Comparison of ENCODE assay signal across 10 mouse cellular contexts in genomic region chr4:150775695-150776521, GRCm38 (mm10).
DNase-seq lines count a peak whose midpoint lies in the region; ATAC-seq and TF ChIP-seq lines count a peak whose summit lies in the region.
"Had no signal": no experiment of that assay in that cellular context is flagged by ENCODE, and none has a peak within 500 bp of the region (broad histone marks: within the 10 kb centered on the region; RNA-seq: fewer than 3 reads in every experiment).

No protein-coding gene starts in this region.

- no peaks in the 10 kb centered on the region for H3K36me3 ChIP-seq in kidney, postnatal 0 days (ENCODE audit: insufficient read depth, low read length)
- H3K36me3 ChIP-seq in midbrain, embryonic 10.5 days = no peaks in the 10 kb centered on the region
- H3K36me3 ChIP-seq in midbrain, postnatal 0 days (ENCODE audit: insufficient read depth, low read length) = no peaks in the 10 kb centered on the region
- H3K36me3 ChIP-seq: hindbrain, embryonic 10.5 days; neural tube, embryonic 13.5 days had no signal

- no peak for ATAC-seq in kidney, postnatal 0 days (replicated peaks; ENCODE audit: low FRiP score, low read depth)
- no peak for ATAC-seq in midbrain, postnatal 0 days (ENCODE audit: low FRiP score)

- H3K4me3 ChIP-seq in kidney, postnatal 0 days (replicated peaks; ENCODE audit: low read depth, low read length) = no peak overlapping the region
- no peak overlapping the region for H3K4me3 ChIP-seq in midbrain, embryonic 10.5 days
- H3K4me3 ChIP-seq in midbrain, postnatal 0 days (ENCODE audit: low read depth, low read length) = no peak overlapping the region
- H3K4me3 ChIP-seq: hindbrain, embryonic 10.5 days; neural tube, embryonic 13.5 days had no signal

- peak; percentile 73 for DNase-seq in ovary, postnatal 36 days (ENCODE audit: low spot score)
- no peak for DNase-seq in ovary, postnatal 10 days (ENCODE audit: low spot score)
- DNase-seq in fibroblast of lung, adult 2 months (ENCODE audit: low read depth) = peak; percentile 46
- DNase-seq in kidney, postnatal 0 days (ENCODE audit: low spot score) = peak; percentile 86
- no peak for DNase-seq in midbrain, embryonic 10.5 days (ENCODE audit: low spot score)
- no peak for DNase-seq in midbrain, postnatal 0 days (ENCODE audit: low spot score)
- DNase-seq in spleen, postnatal 4 days (ENCODE audit: low spot score in 2 of 2) = no peak
- DNase-seq: cerebellum, postnatal 14 days had no signal

- H3K9ac ChIP-seq in kidney, postnatal 0 days (ENCODE audit: low read depth, low read length) = no peak overlapping the region
- H3K9ac ChIP-seq in midbrain, postnatal 0 days (replicated peaks; ENCODE audit: low read length, poor library complexity, severe bottlenecking) = no peak overlapping the region
- H3K9ac ChIP-seq: neural tube, embryonic 13.5 days had no signal

- H3K9me3 ChIP-seq in kidney, postnatal 0 days (replicated peaks; ENCODE audit: low read length) = 0 out of 2 replicates have a peak, but pooled peaks cover 4% of the 10 kb centered on the region
- peaks cover 12% of the 10 kb centered on the region for H3K9me3 ChIP-seq in midbrain, embryonic 10.5 days (replicated peaks)
- H3K9me3 ChIP-seq in midbrain, postnatal 0 days (ENCODE audit: low read length) = 0 out of 2 replicates have a peak, but pooled peaks cover 4% of the 10 kb centered on the region

- TF ChIP-seq CTCF in kidney, postnatal 0 days (IDR thresholded peaks at IDR 0.05; ENCODE audit: low read depth) = no peak
- no peak for TF ChIP-seq CTCF in midbrain, postnatal 0 days (IDR thresholded peaks at IDR 0.05)

- peak overlapping the region; percentile 43 for H3K27ac ChIP-seq in kidney, postnatal 0 days
- H3K27ac ChIP-seq in midbrain, embryonic 10.5 days (replicated peaks) = no peak overlapping the region
- H3K27ac ChIP-seq in midbrain, postnatal 0 days (ENCODE audit: low read depth, low read length) = no peak overlapping the region
- H3K27ac ChIP-seq: hindbrain, embryonic 10.5 days; neural tube, embryonic 13.5 days had no signal

- H3K4me2 ChIP-seq in kidney, postnatal 0 days (ENCODE audit: low read length) = no peak overlapping the region
- no peak overlapping the region for H3K4me2 ChIP-seq in midbrain, postnatal 0 days (ENCODE audit: low read depth, low read length, poor library complexity, severe bottlenecking)
- H3K4me2 ChIP-seq: neural tube, embryonic 13.5 days had no signal

- peaks cover 7% of the 10 kb centered on the region for H3K4me1 ChIP-seq in kidney, postnatal 0 days (replicated peaks; ENCODE audit: insufficient read depth, low read length)
- H3K4me1 ChIP-seq in midbrain, embryonic 10.5 days = peaks cover 23% of the 10 kb centered on the region
- H3K4me1 ChIP-seq in midbrain, postnatal 0 days (ENCODE audit: insufficient read depth, low read length) = no peaks in the 10 kb centered on the region

- no peaks in the 10 kb centered on the region for H3K27me3 ChIP-seq in kidney, postnatal 0 days (ENCODE audit: insufficient read depth, low read length)
- no peaks in the 10 kb centered on the region for H3K27me3 ChIP-seq in midbrain, embryonic 10.5 days (ENCODE audit: low read depth, poor library complexity, severe bottlenecking)
- H3K27me3 ChIP-seq in midbrain, postnatal 0 days (ENCODE audit: insufficient read depth, low read length) = no peaks in the 10 kb centered on the region
- H3K27me3 ChIP-seq: neural tube, embryonic 13.5 days had no signal

- 46% methylated on average over 24 of the region's 24 CpGs for WGBS in kidney, postnatal 0 days
- 89% methylated on average over 24 of the region's 24 CpGs for WGBS in midbrain, embryonic 10.5 days
- WGBS in midbrain, postnatal 0 days = 84% methylated on average over 24 of the region's 24 CpGs

Comparison
In these comparisons a context has a peak if more than half of its experiments do, and no peak if none do; other contexts are left out.
1. DNase-seq: peak in ovary, postnatal 36 days (single experiment), fibroblast of lung, adult 2 months (single experiment) and kidney, postnatal 0 days (single experiment); none in ovary, postnatal 10 days (single experiment), midbrain, embryonic 10.5 days (single experiment), midbrain, postnatal 0 days (single experiment) and spleen, postnatal 4 days (0 of 2).